Mouse (Mus musculus): ENCODE measurements at regions not wholly inside any gene's neighbourhood (a gene's known extent, or its start where the extent isn't known, plus 50 kb on each side); places are given as distances from the start of the nearest gene placed in this dataset.
A peak's percentile ranks its signal among the peaks of the same experiment; 100 is the strongest.

- DNase-seq (ENCODE audit: low spot score in 2 of 2), result no peak
These were observed 90.1 kb upstream of the Ssbp2 start for GRCm38 (mm10) chr13:91370021-91370420.

GRCm38 (mm10) chr13:91370441-91370840, 89.6 kb upstream of the Ssbp2 start:
- DNase-seq (ENCODE audit: low spot score in 2 of 2), result no peak

- DNase-seq (ENCODE audit: low spot score in 2 of 2), result peak; percentile 91 to 94
These were observed 89.0 kb upstream of the Ssbp2 start for GRCm38 (mm10) chr13:91370886-91371595.

- DNase-seq (ENCODE audit: low spot score in 2 of 2), result no peak
These were observed 88.5 kb upstream of the Ssbp2 start for GRCm38 (mm10) chr13:91371596-91371987.

- DNase-seq (ENCODE audit: low spot score in 2 of 2), result no peak
These were observed 87.8 kb upstream of the Ssbp2 start for GRCm38 (mm10) chr13:91372130-91372875.

GRCm38 (mm10) chr13:91374141-91374540, 85.9 kb upstream of the Ssbp2 start:
- DNase-seq (ENCODE audit: low spot score in 2 of 2), result no peak

- no peak for DNase-seq (ENCODE audit: low spot score in 2 of 2)
These were observed 83.5 kb upstream of the Ssbp2 start for GRCm38 (mm10) chr13:91376556-91376955.

- no peak for DNase-seq (ENCODE audit: low spot score in 2 of 2)
These were observed 82.7 kb upstream of the Ssbp2 start for GRCm38 (mm10) chr13:91377428-91377827.

- DNase-seq (ENCODE audit: low spot score in 2 of 2), result no peak
These were observed 82.1 kb upstream of the Ssbp2 start for GRCm38 (mm10) chr13:91377972-91378371.

- no peak for DNase-seq (ENCODE audit: low spot score in 2 of 2)
These were observed 74.7 kb upstream of the Ssbp2 start for GRCm38 (mm10) chr13:91385393-91385792.

GRCm38 (mm10) chr13:91387913-91388312, 72.2 kb upstream of the Ssbp2 start:
- DNase-seq (ENCODE audit: low spot score in 2 of 2), result peak in 1 of 2 experiments; percentile 25

GRCm38 (mm10) chr13:91403632-91404031, 56.5 kb upstream of the Ssbp2 start:
- no peak for DNase-seq (ENCODE audit: low spot score in 2 of 2)

GRCm38 (mm10) chr13:91405027-91405426, 55.1 kb upstream of the Ssbp2 start:
- no peak for DNase-seq (ENCODE audit: low spot score in 2 of 2)

- DNase-seq (ENCODE audit: low spot score in 2 of 2), result no peak
These were observed 50.0 kb upstream of the Ssbp2 start for GRCm38 (mm10) chr13:91410116-91410515.
